Mouse (Mus musculus) lung, postnatal 0 days (tissue): ENCODE results near the gene Gtf2ird1. TPM values are rescaled to one million over a fixed set of nuclear protein-coding genes. Genes with fewer than 3 reads are reported as not detected.
"Not testable (repeated sequence)": the region's sequence is repeated elsewhere in the genome, so short reads cannot be mapped to it uniquely, and the experiment has no call there.

Source experiments
- ATAC-seq: fragments of 200-750 bp; cut with Nextera tagmentation; 2 replicates; pipeline ENCODE4 v1.8.0; 2017; ENCODE audit warnings: moderate library complexity
- DNase-seq: peaks from one replicate; pipeline ENCODE4 v3.0.0-alpha.2; 2016; ENCODE audit warnings: low spot score
- H3K27ac ChIP-seq: fragments of 300-500 bp; sonication (generic); 2 replicates; pipeline ENCODE4 v1.5.1; 2014; ENCODE audit warnings: antibody characterized with exemption, mild to moderate bottlenecking, low read length, mixed read lengths
- H3K27me3 ChIP-seq: fragments of 300-500 bp; sonication (generic); replicated peaks from 2 replicates; pipeline ENCODE4 v1.6.1; 2014; ENCODE audit warnings: low read length, mixed read lengths; ENCODE audit not compliant: insufficient read depth
- H3K36me3 ChIP-seq: fragments of 300-500 bp; sonication (generic); 2 replicates; pipeline ENCODE4 v1.6.1; 2014; ENCODE audit warnings: low read length, mixed read lengths; ENCODE audit not compliant: insufficient read depth
- H3K4me1 ChIP-seq: fragments of 300-500 bp; sonication (generic); 2 replicates; pipeline ENCODE4 v1.6.1; 2014; ENCODE audit warnings: antibody characterized with exemption, low read depth, low read length, mixed read lengths; ENCODE audit not compliant: insufficient read depth
- H3K4me2 ChIP-seq: fragments of 300-500 bp; sonication (generic); replicated peaks from 2 replicates; pipeline ENCODE4 v1.6.1; 2014; ENCODE audit warnings: low read depth, mild to moderate bottlenecking, low read length, moderate library complexity, mixed read lengths
- H3K4me3 ChIP-seq: fragments of 300-500 bp; sonication (generic); 2 replicates; pipeline ENCODE4 v1.5.1; 2014; ENCODE audit warnings: low read depth, low read length
- H3K9ac ChIP-seq: fragments of 300-500 bp; sonication (generic); replicated peaks from 2 replicates; pipeline ENCODE4 v1.6.1; 2014; ENCODE audit warnings: low read depth, mild to moderate bottlenecking
- H3K9me3 ChIP-seq: fragments of 300-500 bp; sonication (generic); 2 replicates; pipeline ENCODE4 v1.6.1; 2016; ENCODE audit warnings: low read length, mixed read lengths
- CTCF ChIP-seq: IDR thresholded peaks from 2 replicates; pipeline ENCODE4 v1.5.1; 2016; ENCODE audit warnings: antibody characterized with exemption, mild to moderate bottlenecking
- EP300 ChIP-seq: IDR thresholded peaks from 2 replicates; pipeline ENCODE4 v1.6.1; 2016; ENCODE audit warnings: antibody characterized with exemption, mild to moderate bottlenecking, control low read depth
- WGBS: fragments of 180-500 bp; shearing (Covaris S2); extraction: QIAGEN DNeasy Blood & Tissue Kit; methylation state at CpG from one replicate; pipeline ENCODE4 v1.1.7; 2014; 5-methylcytosine and 5-hydroxymethylcytosine counted together
- polyA plus RNA-seq: library from polyadenylated mRNA; unstranded; fragments of >200 nt; fragmentation: Nextera tagmentation; extraction: Ambion mirVana; gene quantifications from 2 replicates; pipeline ENCODE4 v1.2.1, GENCODE M21; 2015

The Gtf2ird1 gene
- polyA plus RNA-seq, 1 experiment from 2014 or later: 36.1 TPM

DNA sequence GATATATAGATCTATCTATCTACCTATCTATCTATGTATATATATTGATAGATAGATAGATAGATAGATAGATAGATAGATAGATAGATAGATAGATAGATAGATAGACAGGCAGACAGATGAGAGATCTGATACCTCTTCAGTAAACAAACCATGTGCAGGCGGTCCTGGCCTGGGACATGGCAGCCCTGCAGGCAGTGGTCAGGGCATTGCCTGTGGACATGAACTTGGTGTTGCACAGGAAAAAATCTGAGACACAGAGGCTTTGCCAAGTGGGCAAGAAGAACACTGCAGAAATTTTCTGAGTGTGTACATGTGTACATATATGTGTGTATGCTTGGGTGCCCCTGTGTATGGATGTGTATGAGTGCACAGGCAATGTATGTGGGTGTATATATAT is 26.8 kb upstream of the Gtf2ird1 start:
- Histone ChIP-seq H3K9ac (no peak overlapping the region), H3K4me3 (no peak overlapping the region), H3K36me3 (no peaks in the 10 kb centered on the region), H3K9me3 (no peaks in the 10 kb centered on the region), H3K4me1 (no peaks in the 10 kb centered on the region), H3K27ac (no peak overlapping the region), H3K4me2 (no peak overlapping the region), H3K27me3 (no peaks in the 10 kb centered on the region)
- no peak for TF ChIP-seq CTCF
- 61% methylated on average over 1 of the region's 1 CpGs for WGBS
- DNase-seq: no peak
- ATAC-seq: no peak

DNA sequence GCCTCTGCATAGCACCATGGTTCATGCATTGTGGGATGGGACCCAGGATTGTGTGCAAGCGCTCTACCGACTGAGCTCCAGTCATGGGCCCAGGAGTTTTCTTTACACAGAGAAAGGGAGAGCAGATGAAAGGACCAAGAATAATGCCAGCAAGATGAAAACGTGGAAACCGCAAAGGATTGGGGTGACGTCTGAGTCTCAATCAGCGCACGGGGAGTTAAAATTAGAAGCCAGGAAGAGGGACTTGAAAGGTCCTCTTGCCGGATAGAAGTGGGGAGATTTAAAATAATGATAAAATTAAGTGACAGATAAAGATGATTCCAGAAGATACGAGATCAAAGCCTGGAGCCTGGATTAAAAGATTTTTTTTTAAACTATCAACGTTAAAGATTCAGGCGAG is 25.8 kb upstream of the Gtf2ird1 start:
- Histone ChIP-seq H3K27ac (no peak overlapping the region), H3K4me2 (no peak overlapping the region), H3K9ac (no peak overlapping the region), H3K4me3 (no peak overlapping the region), H3K27me3 (no peaks in the 10 kb centered on the region), H3K36me3 (no peaks in the 10 kb centered on the region), H3K4me1 (no peaks in the 10 kb centered on the region), H3K9me3 (no peaks in the 10 kb centered on the region)
- DNase-seq: no peak
- 52% methylated on average over 11 of the region's 11 CpGs for WGBS
- TF ChIP-seq EP300 (no peak), CTCF (no peak)
- ATAC-seq: no peak

GRCm38 (mm10) chr5:134478886-134479285 is 22.4 kb upstream of the Gtf2ird1 start:
- H3K4me2 ChIP-seq, ATAC-seq, H3K9me3 ChIP-seq: not testable (repeated sequence)

DNA sequence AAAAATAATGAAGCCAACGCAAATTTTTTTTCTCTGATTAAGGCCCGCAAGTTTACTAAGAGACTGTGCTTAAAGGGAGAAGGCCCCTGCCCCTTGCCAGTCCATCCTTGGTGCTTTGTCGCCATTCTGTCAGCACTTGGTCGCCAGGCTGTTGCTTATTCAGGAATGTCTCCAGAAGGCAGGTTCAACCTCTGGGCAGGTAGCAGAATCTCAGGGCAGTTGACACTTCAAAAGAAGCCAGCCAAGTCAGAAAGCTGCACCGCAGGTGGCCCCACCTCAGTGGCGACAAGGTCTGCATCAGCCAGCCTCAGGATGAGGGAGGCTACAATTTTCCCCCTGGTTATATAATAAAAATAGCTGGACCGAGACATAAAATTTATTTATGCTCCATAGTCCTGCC is 19.2 kb upstream of the Gtf2ird1 start:
- H3K4me3 ChIP-seq, DNase-seq, H3K36me3 ChIP-seq, H3K4me1 ChIP-seq, H3K9ac ChIP-seq, H3K27ac ChIP-seq, H3K4me2 ChIP-seq, H3K27me3 ChIP-seq, H3K9me3 ChIP-seq, ATAC-seq: not testable (repeated sequence)
- WGBS: 89% methylated on average over 7 of the region's 7 CpGs

More at GRCm38 (mm10) chr5:134478886-134479285, 22.4 kb upstream of the Gtf2ird1 start:
- H3K27me3 ChIP-seq, H3K36me3 ChIP-seq, H3K9ac ChIP-seq, DNase-seq, H3K4me3 ChIP-seq, H3K27ac ChIP-seq, H3K4me1 ChIP-seq: not testable (repeated sequence)

DNA sequence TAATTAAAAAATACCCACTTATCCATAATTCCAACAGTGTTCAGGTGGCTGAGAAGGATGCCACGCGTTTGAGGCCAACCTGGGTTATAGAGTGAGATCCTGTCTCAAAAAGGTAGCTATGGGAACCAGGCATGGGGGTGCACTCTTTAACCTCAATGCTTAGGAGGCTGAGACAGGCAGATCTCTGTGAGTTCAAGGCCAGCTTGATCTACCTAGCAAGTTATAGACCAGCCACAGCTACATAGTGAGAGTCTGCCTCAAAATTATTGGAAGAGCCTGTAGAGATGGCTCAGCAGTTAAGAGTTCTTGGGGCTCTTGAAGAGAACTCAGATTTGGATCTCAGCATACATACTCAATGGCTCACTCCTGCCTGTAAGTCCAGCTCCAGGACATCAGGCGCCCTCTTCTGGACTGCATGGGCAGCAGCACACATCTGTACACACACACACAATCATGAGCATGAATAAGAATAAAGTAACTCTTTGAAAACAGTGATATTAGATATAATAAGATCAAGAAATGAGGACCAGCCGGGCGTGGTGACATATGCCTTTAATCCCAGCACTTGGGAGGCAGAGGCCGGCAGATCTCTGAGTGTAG is 18.6 kb upstream of the Gtf2ird1 start:
- no peak for DNase-seq
- ATAC-seq: no peak
- no peak overlapping the region for H3K4me2 ChIP-seq
- no peaks in the 10 kb centered on the region for H3K9me3 ChIP-seq
- H3K4me3 ChIP-seq: no peak overlapping the region
- no peak overlapping the region for H3K9ac ChIP-seq
- H3K4me1 ChIP-seq: no peaks in the 10 kb centered on the region
- no peak overlapping the region for H3K27ac ChIP-seq
- no peaks in the 10 kb centered on the region for H3K27me3 ChIP-seq
- peak; percentile 39 for TF ChIP-seq CTCF
- TF ChIP-seq EP300: no peak
- H3K36me3 ChIP-seq: no peaks in the 10 kb centered on the region
- WGBS: 93% methylated on average over 6 of the region's 6 CpGs

GRCm38 (mm10) chr5:134473902-134474301 is 17.4 kb upstream of the Gtf2ird1 start:
- Histone ChIP-seq H3K9me3 (no peaks in the 10 kb centered on the region), H3K4me1 (no peaks in the 10 kb centered on the region), H3K4me3 (no peak overlapping the region), H3K9ac (no peak overlapping the region), H3K27ac (no peak overlapping the region), H3K4me2 (no peak overlapping the region), H3K36me3 (no peaks in the 10 kb centered on the region), H3K27me3 (no peaks in the 10 kb centered on the region)
- TF ChIP-seq EP300: no peak
- peak; percentile 66 for TF ChIP-seq CTCF
- DNase-seq: no peak
- ATAC-seq: no peak
- 68% methylated on average over 2 of the region's 2 CpGs for WGBS
